Mouse (Mus musculus): ENCODE measurements around the gene Ccm2l.

The Ccm2l gene

DNA sequence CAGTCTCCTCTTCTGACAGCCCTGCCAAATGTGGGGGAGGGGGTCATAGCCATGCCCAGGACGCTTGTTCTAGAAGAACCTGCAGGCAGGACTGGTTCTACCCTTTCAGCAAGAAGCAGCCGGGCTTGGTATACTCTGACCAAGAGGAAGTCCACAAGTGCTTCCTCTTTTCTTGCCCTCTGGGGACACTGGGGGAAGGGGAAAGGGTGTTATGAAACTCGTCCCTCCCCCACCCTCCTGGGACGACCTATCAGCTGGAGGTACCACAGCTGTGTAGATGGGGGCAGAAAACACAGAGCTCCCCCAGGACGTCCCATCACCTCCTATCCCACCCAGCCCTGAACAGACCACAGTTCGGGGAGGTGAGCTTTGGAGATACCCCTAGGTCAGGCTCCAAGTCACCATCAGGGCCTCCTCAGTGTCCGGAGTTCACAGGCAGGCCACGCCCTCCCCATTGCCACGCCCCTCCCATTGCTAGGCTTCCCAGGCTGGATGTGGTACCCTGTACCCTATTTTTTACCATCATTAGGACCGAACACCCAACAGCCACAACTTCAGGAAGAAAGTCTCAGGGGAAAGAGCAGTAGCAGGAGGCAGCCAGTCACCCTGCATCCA, 24.9 kb downstream of the Ccm2l start:
- DNase-seq: no peak

DNA sequence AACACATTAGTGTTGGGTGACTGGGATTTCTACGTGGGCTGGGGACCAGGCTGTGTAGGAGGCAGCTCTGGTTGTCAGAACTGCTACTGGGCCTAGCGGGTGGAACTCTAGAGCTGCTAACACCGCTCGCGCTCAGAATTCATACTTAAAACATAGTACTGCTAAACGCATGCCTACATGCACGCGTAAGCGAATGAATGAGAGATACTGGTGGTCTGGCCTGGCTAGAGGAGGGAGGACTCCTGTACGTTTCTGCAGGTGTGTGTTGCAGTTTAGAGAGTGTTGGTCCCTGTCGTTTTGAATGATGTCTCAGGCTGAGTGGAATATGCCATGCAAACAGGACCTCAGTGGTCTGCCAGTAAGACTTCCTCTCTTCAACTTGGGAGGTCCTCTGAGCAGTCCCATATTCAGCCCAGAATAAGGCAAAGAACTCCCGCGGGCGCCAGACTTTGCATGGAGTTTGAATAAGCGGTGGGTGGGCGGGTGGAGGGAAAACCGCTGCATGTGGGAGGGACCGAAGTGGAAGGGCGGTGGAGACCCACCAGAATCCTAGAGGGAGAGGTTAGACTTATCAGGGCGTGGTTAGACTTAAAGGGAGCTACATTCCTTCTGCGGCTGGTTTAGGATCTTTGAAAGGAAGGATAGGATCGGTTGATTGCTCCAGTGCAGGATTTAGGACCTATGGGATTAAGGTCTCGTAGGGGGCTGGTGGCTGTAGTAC, 41.5 kb downstream of the Ccm2l start:
- DNase-seq: no peak

DNA sequence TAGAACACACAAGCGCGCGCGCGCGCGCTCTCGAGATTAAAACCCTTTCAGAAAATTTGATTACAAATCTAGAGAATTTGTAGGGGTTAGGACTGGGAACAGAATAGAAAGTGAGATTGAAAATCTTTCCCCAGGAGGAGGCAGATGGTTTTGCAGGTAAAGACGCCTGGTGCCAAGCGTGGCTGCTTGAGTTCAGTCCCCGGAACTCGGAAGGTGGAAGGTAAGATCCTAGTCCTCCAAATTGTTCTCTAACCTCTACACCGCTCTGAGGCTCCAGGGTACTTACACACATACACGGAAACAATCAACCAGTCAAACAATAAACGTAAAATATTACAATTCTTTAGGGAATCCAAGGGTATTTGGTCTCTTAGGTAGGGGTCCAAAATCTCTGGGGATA, 42.0 kb downstream of the Ccm2l start:
- no peak for DNase-seq

DNA sequence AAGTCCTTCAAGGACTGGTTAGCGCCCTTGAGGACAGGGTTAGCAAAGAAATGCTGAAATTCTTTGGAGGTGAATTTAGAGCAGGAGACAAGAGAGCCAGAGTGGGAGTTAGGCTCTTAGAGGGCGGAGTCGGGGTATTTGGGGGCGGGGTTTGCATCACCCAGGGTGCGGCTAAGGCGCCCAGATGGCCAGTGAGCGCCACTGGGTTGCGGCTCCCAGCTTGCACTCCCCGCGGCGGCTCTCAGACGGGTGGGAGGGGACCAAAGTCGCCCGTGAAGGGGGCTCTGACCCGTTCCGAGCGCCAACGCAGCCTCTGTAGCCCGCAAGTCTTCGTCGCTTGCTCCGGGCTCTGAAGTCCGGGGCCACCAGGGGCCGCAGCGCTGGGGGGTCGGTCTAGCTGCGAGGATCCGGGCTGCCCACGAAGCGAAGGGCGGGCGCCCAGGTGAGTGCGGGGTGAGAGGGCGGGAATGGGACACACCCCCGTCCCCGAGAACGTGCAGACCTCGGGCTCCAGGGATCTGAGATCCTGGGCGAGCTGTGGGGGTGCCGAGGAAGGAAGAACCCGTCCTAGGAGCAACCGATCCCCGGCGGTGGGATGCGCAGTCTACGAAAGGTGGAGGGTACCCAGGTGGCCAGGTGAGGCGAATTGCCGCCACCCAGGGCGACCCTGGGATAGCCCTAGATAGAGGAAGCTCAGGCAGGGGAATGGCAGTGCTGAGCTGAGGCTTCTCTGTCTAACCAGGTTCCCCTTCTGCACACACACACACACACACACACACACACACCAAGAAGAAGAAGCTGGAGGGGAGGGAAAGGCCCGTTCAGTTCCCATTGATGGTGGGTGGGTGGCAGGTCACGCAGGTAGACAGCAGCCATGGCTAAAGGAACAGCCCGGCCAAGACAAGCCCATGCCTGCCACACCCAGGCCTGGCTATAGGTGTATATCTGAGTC, 42.8 kb downstream of the Ccm2l start, which contains the start of gene Hck:
Gene Hck (plus strand): TSS at position 156 of the 952 bp plus-strand sequence.
- DNase-seq: peak in 1 of 2 experiments; percentile 6

DNA sequence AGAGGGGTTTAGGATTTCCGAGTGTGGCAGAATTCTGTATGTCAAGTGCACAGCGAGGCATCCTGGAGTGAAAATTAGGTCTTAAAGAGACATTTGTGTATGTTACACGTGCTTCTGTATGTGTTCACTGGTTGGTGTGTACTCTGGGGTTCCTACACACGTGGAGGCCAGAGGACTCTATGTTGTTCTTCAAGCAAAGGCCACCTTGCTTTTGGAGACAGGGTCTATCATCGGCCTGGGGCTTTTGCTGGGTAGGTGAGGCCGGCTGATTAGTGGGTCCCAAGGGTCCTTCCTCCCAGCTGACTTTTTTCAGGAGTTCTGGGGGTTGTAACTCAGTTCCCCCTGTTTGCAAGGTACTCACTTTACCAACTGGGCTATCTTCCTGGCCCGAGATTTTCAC, 43.8 kb downstream of the Ccm2l start:
- no peak for DNase-seq

DNA sequence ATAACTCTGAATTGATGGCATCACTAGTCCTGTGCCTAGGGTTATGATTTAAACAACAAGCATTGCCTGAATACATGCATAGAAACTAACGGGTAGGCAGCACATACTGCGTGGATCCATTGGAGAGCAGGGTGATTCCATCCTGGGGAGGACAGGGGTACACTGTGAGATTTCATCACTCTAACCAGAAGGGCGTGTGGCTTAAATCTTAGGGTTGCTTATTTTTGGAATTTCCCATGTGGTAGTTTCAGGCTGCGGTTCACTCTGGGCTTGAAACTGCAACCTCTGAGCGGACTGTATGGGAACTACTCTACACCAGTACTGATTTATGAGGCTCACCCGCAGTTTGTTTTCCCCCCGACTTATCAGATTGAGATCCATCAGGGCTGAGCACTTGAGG, 45.5 kb downstream of the Ccm2l start:
- DNase-seq: no peak

DNA sequence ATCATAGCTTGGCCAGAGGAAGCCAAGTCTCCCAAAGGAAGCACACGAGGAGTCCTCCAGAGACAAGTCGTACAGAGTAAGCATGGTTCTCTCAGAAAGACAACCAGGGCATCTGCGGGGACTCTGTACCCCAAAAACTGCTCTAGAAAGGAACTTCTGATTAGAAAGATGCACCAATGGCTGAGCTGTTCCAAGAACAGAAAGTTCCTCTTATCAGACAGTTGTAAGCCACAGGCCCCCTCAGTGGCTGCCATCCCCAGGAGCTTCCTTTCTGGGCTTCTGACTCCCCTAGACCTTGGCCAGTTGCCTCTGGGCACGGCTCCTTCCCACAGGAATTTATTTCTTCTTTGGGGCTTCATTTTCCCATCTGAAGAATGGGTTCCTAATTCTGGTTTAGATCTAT, 49.9 kb downstream of the Ccm2l start:
- no peak for DNase-seq

DNA sequence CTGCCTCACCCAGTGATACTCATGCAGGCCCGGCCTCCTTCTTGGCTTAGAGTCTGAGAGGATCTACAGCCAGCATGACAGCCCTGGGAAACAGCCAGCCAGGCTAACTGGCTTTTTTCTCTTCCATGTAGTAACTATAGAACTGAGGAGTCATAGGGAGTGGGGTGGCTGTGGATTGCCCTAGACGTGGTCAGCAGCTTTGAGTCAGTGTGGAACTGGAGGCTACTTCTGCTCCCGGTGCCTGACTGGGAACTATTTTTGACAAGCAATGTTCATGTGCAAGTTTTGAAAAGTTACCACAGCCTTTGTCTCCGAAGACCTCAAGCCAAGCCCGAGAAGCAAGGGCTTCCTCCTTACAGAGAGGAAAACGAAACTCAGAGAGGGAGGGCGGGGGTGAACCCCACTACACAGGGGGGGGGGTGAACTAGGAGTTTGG, 51.3 kb downstream of the Ccm2l start:
- DNase-seq: no peak

DNA sequence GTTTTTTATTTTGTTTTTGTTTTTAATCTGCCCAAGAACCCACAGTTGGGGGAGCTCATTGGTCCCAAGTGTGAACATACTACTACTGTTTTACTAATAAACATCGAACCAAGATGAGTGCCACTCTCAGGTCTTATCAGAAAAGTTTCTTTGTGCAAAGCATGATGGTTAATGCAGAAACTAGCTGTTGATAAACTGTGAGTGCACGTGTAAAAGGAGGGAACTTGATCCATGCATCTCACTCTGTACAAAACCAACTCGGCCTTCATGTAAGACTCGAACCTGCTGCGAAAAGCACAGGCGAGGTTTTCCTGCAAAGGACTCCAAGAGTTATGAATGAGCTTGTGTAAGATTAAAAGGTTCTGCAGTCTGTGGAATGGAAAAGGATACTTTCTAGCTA, 53.7 kb downstream of the Ccm2l start:
- no peak for DNase-seq

DNA sequence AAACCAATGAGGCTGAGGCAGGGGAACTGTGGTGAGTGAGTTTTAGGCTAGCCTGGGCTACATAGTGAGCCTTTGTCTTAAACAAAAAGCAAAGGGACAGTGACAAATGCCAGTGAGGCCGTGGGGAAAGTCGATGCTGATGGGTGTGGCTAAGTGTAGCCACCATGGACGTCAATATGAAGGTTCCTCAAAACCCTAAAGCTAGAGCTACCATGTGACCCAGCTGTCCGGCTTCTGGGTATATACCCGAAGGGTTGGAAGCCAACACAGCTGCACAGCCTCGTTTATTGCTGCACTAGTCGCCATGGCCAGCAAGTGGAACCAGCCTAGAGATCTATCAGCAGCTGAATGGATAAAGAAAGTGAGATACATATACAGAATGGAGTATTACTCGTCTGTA, 54.4 kb downstream of the Ccm2l start:
- no peak for DNase-seq

DNA sequence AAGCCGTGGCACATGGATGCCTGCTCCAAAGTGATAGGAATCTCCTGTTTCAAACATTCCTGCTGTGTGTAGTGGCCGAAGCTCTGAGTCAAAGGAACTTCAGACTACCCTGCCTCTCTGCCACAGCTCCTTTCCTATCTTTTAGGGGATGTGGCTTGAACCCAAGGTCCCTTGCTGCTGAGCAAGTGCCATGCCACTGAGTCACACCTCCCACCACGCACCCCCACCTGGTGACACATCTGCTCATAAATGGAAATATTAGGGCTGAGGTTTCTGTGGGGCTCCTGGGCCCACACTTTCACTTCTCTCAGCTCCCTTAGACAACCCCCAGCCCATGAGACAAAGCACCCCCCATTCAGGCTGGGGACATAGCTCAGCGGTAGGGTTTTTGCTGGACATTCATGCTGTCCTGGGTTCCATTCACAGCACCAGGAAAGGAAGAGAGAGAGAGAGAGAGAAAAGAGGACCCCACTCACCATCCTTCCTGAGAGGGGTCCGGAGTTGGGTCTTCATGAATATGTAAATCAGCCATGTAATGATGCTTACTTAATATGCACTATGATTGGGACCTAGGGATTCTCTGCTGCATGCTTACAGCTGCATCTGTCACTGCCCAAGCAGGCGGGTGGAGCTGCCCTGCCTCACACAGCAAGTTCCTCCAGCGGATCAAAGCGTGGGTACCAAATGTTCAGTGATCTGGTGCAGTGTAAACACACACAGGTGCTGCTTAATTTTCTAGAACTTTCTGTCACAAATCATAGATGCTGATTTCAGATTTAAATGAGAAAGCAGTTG, 56.3 kb downstream of the Ccm2l start:
- no peak for DNase-seq

DNA sequence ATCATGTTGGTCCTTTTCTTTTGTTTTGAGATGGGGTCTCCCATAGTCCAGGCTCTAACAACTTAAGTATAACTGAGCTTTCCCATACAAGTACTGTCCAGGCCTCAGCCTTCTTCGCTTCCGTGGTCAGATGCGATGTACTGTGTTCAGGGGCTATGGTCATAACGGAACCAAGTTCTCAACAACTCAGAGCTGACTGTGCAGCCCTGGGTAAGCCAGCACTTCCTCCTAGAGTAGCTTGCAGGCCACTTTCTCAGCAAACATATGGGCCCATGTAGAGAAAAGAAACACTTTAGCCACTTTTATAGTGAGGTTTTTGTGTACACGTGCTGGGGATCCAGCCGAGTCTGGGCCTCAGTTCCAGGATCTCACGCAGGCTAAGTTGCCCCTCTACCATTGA, 56.9 kb downstream of the Ccm2l start:
- no peak for DNase-seq

DNA sequence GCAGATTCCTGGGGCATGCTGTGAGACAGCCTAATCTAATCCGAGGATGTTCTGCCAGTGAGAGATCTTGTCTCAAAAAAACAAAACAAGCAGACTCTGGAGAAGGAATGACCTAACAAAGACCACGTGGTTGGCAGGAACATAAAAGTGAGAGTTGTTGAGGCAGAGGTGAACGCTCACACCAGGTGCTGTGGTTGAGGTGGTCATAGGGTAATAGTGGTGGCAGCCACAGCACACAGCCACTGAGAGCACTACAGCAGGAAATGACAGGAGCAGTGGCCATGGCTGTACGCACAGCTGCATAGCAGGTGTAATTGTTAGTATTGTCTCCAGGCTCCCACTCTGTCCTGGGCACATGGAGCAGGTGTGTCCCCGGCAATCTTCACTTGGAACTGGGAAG, 60.1 kb downstream of the Ccm2l start:
- DNase-seq: no peak

DNA sequence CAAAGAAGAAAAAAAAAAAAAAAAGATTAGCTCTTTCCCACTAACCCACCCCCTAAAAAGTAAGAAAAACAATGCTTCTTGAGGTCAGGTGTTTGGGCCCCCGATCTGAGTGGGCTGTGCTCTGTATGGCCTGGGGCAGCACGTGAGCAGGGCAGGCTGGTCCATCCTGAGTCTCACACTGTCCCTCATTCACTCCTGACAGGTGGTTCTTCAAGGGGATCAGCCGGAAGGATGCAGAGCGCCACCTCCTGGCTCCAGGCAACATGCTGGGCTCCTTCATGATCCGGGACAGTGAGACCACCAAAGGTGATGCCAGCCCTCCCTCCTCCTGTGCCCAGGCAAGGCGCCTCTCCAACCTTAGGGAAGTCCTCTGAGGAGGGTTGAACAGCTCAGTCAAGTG, 65.3 kb downstream of the Ccm2l start:
- DNase-seq: no peak

Data from cerebellum, adult 18-20 months (tissue).